ENCODE assay signal across 15 mouse cellular contexts in the genomic region with DNA sequence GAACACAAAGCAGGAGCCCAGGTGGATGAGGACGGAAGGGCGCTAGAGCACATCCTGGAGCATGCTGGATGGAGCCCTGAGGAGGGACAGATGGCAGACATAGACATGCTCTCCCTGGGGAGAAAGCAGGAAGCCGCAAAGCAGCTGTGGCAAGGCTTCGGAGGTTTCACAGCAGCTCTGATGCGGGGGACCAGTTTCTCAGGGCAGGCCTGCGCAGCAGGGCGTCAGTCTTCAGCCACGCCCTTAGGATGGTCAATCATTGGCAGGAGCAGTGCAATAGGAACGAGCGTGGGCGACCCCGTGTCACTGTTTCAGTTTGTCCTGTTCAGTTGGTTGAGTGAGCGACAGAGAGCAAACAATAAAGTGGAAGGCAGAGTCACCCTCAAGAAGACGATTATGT.
DNase-seq lines count a peak whose midpoint lies in the region; ATAC-seq and TF ChIP-seq lines count a peak whose summit lies in the region.
"Had no signal": no experiment of that assay in that cellular context is flagged by ENCODE, and none has a peak within 500 bp of the region (broad histone marks: within the 10 kb centered on the region; RNA-seq: fewer than 3 reads in every experiment).

No protein-coding gene starts in this region.

- no peak overlapping the region for H3K27ac ChIP-seq in stomach, postnatal 0 days (replicated peaks)
- H3K27ac ChIP-seq: limb, embryonic 13.5 days had no signal

- TF ChIP-seq CTCF in stomach, postnatal 0 days (IDR thresholded peaks at IDR 0.05; ENCODE audit: low read depth) = no peak

- H3K4me1 ChIP-seq in stomach, postnatal 0 days (replicated peaks; ENCODE audit: control insufficient read depth, insufficient read depth) = no peaks in the 10 kb centered on the region; the same call in 1 of the 2 replicates
- H3K4me1 ChIP-seq: megakaryocyte, embryonic 14.5 days had no signal

- no peak for ATAC-seq in cerebellum, adult (ENCODE audit: insufficient number of reproducible peaks, low FRiP score, low TSS enrichment)
- ATAC-seq in stomach, postnatal 0 days (ENCODE audit: low FRiP score, low TSS enrichment) = peak; percentile 49; the same call in 1 of the 2 replicates
- ATAC-seq: hindbrain, embryonic 16.5 days had no signal

- 56% methylated on average over 14 of the region's 14 CpGs for WGBS in stomach, postnatal 0 days

- no peak overlapping the region for H3K9ac ChIP-seq in stomach, postnatal 0 days (ENCODE audit: low read length)
- H3K9ac ChIP-seq: limb, embryonic 13.5 days had no signal

- H3K4me2 ChIP-seq in stomach, postnatal 0 days (replicated peaks; ENCODE audit: low read depth) = no peak overlapping the region
- H3K4me2 ChIP-seq: limb, embryonic 13.5 days had no signal

- no peak for TF ChIP-seq EP300 in stomach, postnatal 0 days (optimal IDR thresholded peaks at IDR 0.05)

- H3K36me3 ChIP-seq in stomach, postnatal 0 days (ENCODE audit: control insufficient read depth, insufficient read depth, low read length) = no peaks in the 10 kb centered on the region
- H3K36me3 ChIP-seq: G1E; limb, embryonic 13.5 days had no signal

- DNase-seq in cerebellum, postnatal 14 days = peak; percentile 9 to 15
- peak; percentile 2 to 4 for DNase-seq in kidney, adult 8-10 months
- no peak for DNase-seq in kidney, adult 11 months
- DNase-seq in urinary bladder, postnatal 14 days (ENCODE audit: low spot score) = peak; percentile 22
- DNase-seq in urinary bladder, postnatal 36 days (ENCODE audit: low spot score in 2 of 2) = no peak
- DNase-seq in stomach, postnatal 0 days (ENCODE audit: low spot score) = peak; percentile 41
- DNase-seq in thymus, postnatal 0 days (ENCODE audit: low spot score) = no peak
- DNase-seq: cerebellum, postnatal 36 days; right cerebral cortex, adult 18-20 months had no signal

- no peaks in the 10 kb centered on the region for H3K9me3 ChIP-seq in stomach, postnatal 0 days (ENCODE audit: control insufficient read depth, low read length)

- no peaks in the 10 kb centered on the region for H3K27me3 ChIP-seq in stomach, postnatal 0 days (ENCODE audit: control insufficient read depth, insufficient read depth, low read length)
- H3K27me3 ChIP-seq: limb, embryonic 13.5 days had no signal

- no peak overlapping the region for H3K4me3 ChIP-seq in stomach, postnatal 0 days (ENCODE audit: low read depth, low read length)
- H3K4me3 ChIP-seq: erythroblast, embryonic 14.5 days; limb, embryonic 13.5 days; megakaryocyte, embryonic 14.5 days had no signal

Comparison
In these comparisons a context has a peak if more than half of its experiments do, and no peak if none do; other contexts are left out.
1. DNase-seq: peak in cerebellum, postnatal 14 days (2 of 2), kidney, adult 8-10 months (2 of 2), urinary bladder, postnatal 14 days (single experiment) and stomach, postnatal 0 days (single experiment); none in kidney, adult 11 months (single experiment), urinary bladder, postnatal 36 days (0 of 2) and thymus, postnatal 0 days (single experiment).